Mouse (Mus musculus): Measurements from ENCODE around the gene Akap7. TPM values are rescaled to one million over a fixed set of nuclear protein-coding genes. Genes with fewer than 3 reads are reported as not detected.
A peak's percentile ranks its signal among the peaks of the same experiment; 100 is the strongest.

Akap7 gene
- polyA plus RNA-seq, 1 experiment, result 9.0 TPM

DNA sequence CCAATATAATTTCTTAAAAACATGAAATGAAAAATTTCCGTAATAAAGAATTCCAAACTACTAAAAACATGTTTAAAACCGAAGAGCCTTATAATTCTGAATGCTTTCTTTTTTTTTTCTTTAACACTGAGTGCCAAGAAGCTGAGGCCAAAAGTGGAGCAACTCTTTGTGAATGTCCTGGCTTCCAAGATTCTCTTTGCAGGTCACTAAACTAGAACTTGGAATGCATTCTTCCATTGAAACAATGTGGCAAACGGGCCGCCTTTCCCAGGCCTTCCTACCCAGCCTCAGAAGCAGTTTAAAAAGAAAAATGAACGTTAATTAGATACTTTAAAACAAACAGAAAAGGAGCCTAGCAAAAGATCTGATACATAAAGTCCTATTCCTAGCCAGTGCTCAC, 27.5 kb downstream of the Akap7 start:
- H3K4me2 ChIP-seq (ENCODE audit: low read depth), result no peak overlapping the region
- no peak overlapping the region for H3K4me3 ChIP-seq
- TF ChIP-seq MYOD1 (IDR thresholded peaks at IDR 0.05; ENCODE audit: control insufficient read depth in 1 of 3, insufficient read length in 2 of 3, low read depth in 2 of 3), result no peak
- TF ChIP-seq USF1 (IDR thresholded peaks at IDR 0.05; ENCODE audit: low read depth), result no peak
- no peak for TF ChIP-seq POLR2A (IDR thresholded peaks at IDR 0.05; ENCODE audit: insufficient read length, low read depth)
- TF ChIP-seq REST (IDR thresholded peaks at IDR 0.05; ENCODE audit: insufficient read depth, insufficient read length), result no peak
- no peak for TF ChIP-seq E2F4 (IDR thresholded peaks at IDR 0.05; ENCODE audit: insufficient read depth)
- TF ChIP-seq MYOG (IDR thresholded peaks at IDR 0.05; ENCODE audit: control insufficient read depth in 1 of 3, insufficient read depth in 1 of 3, insufficient read length in 2 of 3, low read depth in 2 of 3), result no peak
- TF ChIP-seq CEBPB (IDR thresholded peaks at IDR 0.05; ENCODE audit: insufficient read depth, poor library complexity, severe bottlenecking), result no peak
- TF ChIP-seq POLR2AphosphoS2 (IDR thresholded peaks at IDR 0.05; ENCODE audit: insufficient read length, low read depth), result no peak
- TF ChIP-seq TCF12 (IDR thresholded peaks at IDR 0.05; ENCODE audit: insufficient read depth, poor library complexity, severe bottlenecking), result no peak
- no peak for TF ChIP-seq SRF (IDR thresholded peaks at IDR 0.05; ENCODE audit: control insufficient read depth, insufficient read length, low read depth)
- TF ChIP-seq MAX (IDR thresholded peaks at IDR 0.05; ENCODE audit: low read depth), result no peak
- no peak for TF ChIP-seq TCF3 (IDR thresholded peaks at IDR 0.05; ENCODE audit: insufficient read length, low read depth)
- H3K36me3 ChIP-seq (ENCODE audit: control insufficient read depth, insufficient read depth), result peaks cover 4% of the 10 kb centered on the region
- no peaks in the 10 kb centered on the region for H3K27me3 ChIP-seq (ENCODE audit: control insufficient read depth, insufficient read depth, insufficient read length)
- H3ac ChIP-seq (ENCODE audit: control insufficient read depth, insufficient read length), result no peak overlapping the region
- no peaks in the 10 kb centered on the region for H3K79me2 ChIP-seq (ENCODE audit: control insufficient read depth, insufficient read depth)

DNA sequence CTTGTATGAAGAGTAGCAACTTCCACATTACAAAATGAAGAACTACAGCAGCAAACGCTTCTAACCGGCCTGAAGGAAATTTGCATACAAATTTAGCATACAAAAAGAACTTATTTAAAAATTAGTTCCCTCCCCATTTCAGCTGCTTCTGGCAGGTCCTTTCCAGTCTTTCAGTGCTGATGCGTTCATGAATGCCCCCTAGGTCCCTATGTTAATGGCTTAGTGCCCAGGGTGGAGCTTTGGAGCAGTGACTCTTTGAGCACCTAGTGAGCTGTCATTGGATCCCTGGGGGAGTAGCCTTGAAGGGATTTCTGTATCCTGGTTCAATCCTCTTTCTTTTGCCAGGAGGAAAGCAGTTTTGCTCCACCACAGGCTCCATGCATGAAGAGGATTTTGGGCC, 28.3 kb downstream of the Akap7 start:
- no peak overlapping the region for H3K4me2 ChIP-seq (ENCODE audit: low read depth)
- H3ac ChIP-seq (ENCODE audit: control insufficient read depth, insufficient read length), result no peak overlapping the region
- H3K27me3 ChIP-seq (ENCODE audit: control insufficient read depth, insufficient read depth, insufficient read length), result no peaks in the 10 kb centered on the region
- no peak for TF ChIP-seq POLR2AphosphoS2 (IDR thresholded peaks at IDR 0.05; ENCODE audit: insufficient read length, low read depth)
- H3K4me3 ChIP-seq, result no peak overlapping the region
- peaks cover 4% of the 10 kb centered on the region for H3K36me3 ChIP-seq (ENCODE audit: control insufficient read depth, insufficient read depth)
- no peaks in the 10 kb centered on the region for H3K79me2 ChIP-seq (ENCODE audit: control insufficient read depth, insufficient read depth)

DNA sequence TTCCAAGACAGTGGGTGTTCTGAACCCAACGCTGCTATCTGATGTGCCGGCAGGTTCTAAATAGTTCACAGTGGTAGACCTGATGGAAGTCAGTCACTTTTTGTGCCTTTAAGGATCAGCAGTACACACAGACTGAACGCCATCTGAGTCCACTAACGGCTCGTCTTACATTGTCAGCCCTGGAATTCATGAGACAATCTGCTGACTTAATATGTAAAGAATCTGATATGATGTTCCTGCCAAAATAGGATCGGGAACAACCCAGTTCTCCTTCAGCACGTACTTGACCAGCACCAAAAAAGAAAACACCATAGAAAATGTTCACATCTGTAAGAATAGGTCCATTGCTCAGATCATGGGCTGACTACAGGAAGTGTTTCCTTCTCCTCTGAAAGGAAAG, 32.2 kb downstream of the Akap7 start:
- TF ChIP-seq TCF12 (IDR thresholded peaks at IDR 0.05; ENCODE audit: insufficient read depth, poor library complexity, severe bottlenecking), result no peak
- no peak for TF ChIP-seq SRF (IDR thresholded peaks at IDR 0.05; ENCODE audit: control insufficient read depth, insufficient read length, low read depth)
- TF ChIP-seq MYOD1 (IDR thresholded peaks at IDR 0.05; ENCODE audit: control insufficient read depth in 1 of 3, insufficient read length in 2 of 3, low read depth in 2 of 3), result no peak
- no peak for TF ChIP-seq MAX (IDR thresholded peaks at IDR 0.05; ENCODE audit: low read depth)
- TF ChIP-seq CEBPB (IDR thresholded peaks at IDR 0.05; ENCODE audit: insufficient read depth, poor library complexity, severe bottlenecking), result no peak
- H3K4me3 ChIP-seq, result no peak overlapping the region
- H3K4me2 ChIP-seq (ENCODE audit: low read depth), result peak overlapping the region; percentile 73
- no peaks in the 10 kb centered on the region for H3K79me2 ChIP-seq (ENCODE audit: control insufficient read depth, insufficient read depth)
- no peaks in the 10 kb centered on the region for H3K27me3 ChIP-seq (ENCODE audit: control insufficient read depth, insufficient read depth, insufficient read length)
- no peak overlapping the region for H3ac ChIP-seq (ENCODE audit: control insufficient read depth, insufficient read length)
- no peaks in the 10 kb centered on the region for H3K36me3 ChIP-seq (ENCODE audit: control insufficient read depth, insufficient read depth)

DNA sequence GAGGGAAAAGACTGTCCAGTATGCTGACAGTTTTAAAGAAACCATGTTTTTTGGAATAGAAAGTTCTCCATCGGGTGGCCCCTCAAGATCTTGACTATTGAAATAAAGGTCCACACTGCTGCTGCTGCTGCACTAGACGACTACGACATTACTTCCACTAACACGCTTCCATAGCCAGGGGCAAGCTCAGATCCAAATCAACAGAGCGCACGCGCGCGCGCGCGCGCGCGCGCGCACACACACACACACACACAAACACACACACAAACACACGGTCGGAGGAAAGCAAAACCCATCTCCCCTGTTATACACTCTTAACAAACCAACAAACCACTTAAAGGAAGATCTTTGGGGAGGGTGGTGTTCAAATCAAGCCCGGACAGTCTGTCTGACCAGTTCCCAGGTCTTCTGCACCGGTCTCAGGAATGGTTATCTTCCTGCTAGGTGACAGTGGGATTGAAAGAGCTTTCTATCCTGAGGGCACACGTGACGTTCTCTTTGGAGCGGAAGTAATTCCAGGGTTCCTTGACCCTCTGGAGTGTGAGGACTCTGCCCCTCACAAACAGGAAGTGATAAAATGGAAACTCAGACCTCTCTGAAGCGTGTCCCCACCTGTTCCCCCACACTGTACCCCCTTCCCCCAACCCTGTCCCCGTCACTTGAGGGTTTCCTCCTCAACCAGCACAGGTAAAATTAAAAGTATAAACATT, 32.9 kb downstream of the Akap7 start:
- no peaks in the 10 kb centered on the region for H3K79me2 ChIP-seq (ENCODE audit: control insufficient read depth, insufficient read depth)
- no peak overlapping the region for H3K4me3 ChIP-seq
- TF ChIP-seq MAX (IDR thresholded peaks at IDR 0.05; ENCODE audit: low read depth) (no peak), MYOG (IDR thresholded peaks at IDR 0.05; ENCODE audit: control insufficient read depth in 1 of 3, insufficient read depth in 1 of 3, insufficient read length in 2 of 3, low read depth in 2 of 3) (no peak), E2F4 (IDR thresholded peaks at IDR 0.05; ENCODE audit: insufficient read depth) (no peak), CEBPB (IDR thresholded peaks at IDR 0.05; ENCODE audit: insufficient read depth, poor library complexity, severe bottlenecking) (no peak), REST (IDR thresholded peaks at IDR 0.05; ENCODE audit: insufficient read depth, insufficient read length) (no peak)
- H3K4me2 ChIP-seq (ENCODE audit: low read depth), result peak overlapping the region; percentile 73
- no peaks in the 10 kb centered on the region for H3K27me3 ChIP-seq (ENCODE audit: control insufficient read depth, insufficient read depth, insufficient read length)
- H3ac ChIP-seq (ENCODE audit: control insufficient read depth, insufficient read length), result no peak overlapping the region
- no peaks in the 10 kb centered on the region for H3K36me3 ChIP-seq (ENCODE audit: control insufficient read depth, insufficient read depth)

DNA sequence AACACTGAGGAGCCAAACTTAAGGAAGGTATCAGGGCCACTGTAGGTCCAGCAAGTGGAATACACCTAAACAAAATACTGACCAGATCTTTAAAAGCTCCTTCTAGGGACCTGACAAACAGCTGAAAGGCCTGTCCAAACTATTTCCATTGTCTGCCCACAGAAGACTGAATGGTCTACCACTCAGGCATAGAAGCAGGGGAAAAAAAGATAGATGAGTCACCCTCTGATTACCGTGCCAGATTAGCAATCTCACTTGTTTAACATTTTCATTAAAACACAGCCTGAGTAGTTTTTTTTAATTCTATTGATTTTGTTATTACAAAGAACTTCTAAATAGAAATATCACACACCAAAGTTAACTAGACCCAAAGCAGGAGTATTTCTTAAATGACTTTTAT, 33.9 kb downstream of the Akap7 start:
- no peak overlapping the region for H3K4me3 ChIP-seq
- H3K79me2 ChIP-seq (ENCODE audit: control insufficient read depth, insufficient read depth), result no peaks in the 10 kb centered on the region
- no peaks in the 10 kb centered on the region for H3K36me3 ChIP-seq (ENCODE audit: control insufficient read depth, insufficient read depth)
- H3K4me2 ChIP-seq (ENCODE audit: low read depth), result no peak overlapping the region
- no peaks in the 10 kb centered on the region for H3K27me3 ChIP-seq (ENCODE audit: control insufficient read depth, insufficient read depth, insufficient read length)
- no peak overlapping the region for H3ac ChIP-seq (ENCODE audit: control insufficient read depth, insufficient read length)
- no peak for TF ChIP-seq CEBPB (IDR thresholded peaks at IDR 0.05; ENCODE audit: insufficient read depth, poor library complexity, severe bottlenecking)
- TF ChIP-seq MAX (IDR thresholded peaks at IDR 0.05; ENCODE audit: low read depth), result no peak

DNA sequence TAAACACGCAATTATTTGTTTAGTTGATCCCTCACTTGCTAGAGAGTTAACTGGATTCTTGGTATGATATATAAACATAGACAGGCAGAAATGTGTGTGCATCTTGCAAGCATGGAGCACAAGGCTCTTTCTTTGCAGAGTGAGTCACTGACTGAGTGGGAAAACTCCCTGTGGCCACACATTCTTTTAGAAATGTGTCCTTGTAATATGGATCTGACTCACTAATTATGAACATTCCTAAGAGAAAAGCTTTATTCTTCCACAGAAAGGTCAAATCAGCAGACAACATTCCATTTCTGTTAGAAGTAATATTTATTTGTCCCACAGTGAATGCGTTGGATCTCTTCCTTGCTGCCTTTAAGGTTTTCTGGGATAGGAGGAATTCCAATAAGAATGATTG, 35.9 kb downstream of the Akap7 start:
- Histone ChIP-seq H3K79me2 (ENCODE audit: control insufficient read depth, insufficient read depth) (no peaks in the 10 kb centered on the region), H3K4me3 (no peak overlapping the region), H3K36me3 (ENCODE audit: control insufficient read depth, insufficient read depth) (no peaks in the 10 kb centered on the region), H3K4me2 (ENCODE audit: low read depth) (peak overlapping the region; percentile 80), H3K27me3 (ENCODE audit: control insufficient read depth, insufficient read depth, insufficient read length) (no peaks in the 10 kb centered on the region), H3ac (ENCODE audit: control insufficient read depth, insufficient read length) (no peak overlapping the region)
- TF ChIP-seq MAX (IDR thresholded peaks at IDR 0.05; ENCODE audit: low read depth) (no peak), CEBPB (IDR thresholded peaks at IDR 0.05; ENCODE audit: insufficient read depth, poor library complexity, severe bottlenecking) (no peak), POLR2AphosphoS2 (IDR thresholded peaks at IDR 0.05; ENCODE audit: insufficient read length, low read depth) (no peak)
